Mouse (Mus musculus) brain, embryonic 14.5 days (tissue): Measurements from ENCODE around the gene Tcf12.

Source experiments
- CTCF ChIP-seq: fragments of 200-500 bp; IDR thresholded peaks from 2 replicates; pipeline ENCODE4 v1.5.1; 2012; ENCODE audit warnings: inconsistent platforms, mild to moderate bottlenecking, moderate library complexity, borderline replicate concordance; ENCODE audit not compliant: insufficient read depth, insufficient read length; ENCODE audit errors: extremely low read depth
- POLR2A ChIP-seq: fragments of 200-500 bp; IDR thresholded peaks from 2 replicates; pipeline ENCODE4 v1.6.1; 2012; ENCODE audit warnings: mild to moderate bottlenecking, inconsistent platforms, borderline replicate concordance; ENCODE audit not compliant: poor library complexity, insufficient read depth, insufficient read length, severe bottlenecking; ENCODE audit errors: extremely low read depth

DNA sequence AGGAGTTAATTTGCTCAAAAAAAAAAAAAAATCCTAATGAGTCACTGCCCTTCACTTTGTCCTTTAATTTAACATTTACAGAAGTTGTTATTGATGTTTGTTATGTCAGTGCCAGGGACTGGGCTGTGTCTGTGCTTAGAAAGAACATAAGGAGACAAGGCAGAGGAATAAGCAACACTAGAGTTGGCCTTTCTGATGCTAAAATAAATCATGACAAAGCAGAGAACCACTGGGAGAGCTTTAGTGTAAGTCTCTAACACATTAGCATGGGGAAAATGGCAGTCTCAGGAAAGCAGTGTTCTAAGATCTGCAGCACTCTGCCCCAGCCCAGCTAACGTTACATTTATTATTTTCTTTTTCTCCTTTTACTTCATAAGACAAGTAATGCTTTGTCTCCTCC lies 121.3 kb downstream of the Tcf12 start:
- no peak for TF ChIP-seq POLR2A
- no peak for TF ChIP-seq CTCF
